Mouse (Mus musculus) forebrain, postnatal 0 days (tissue): ENCODE measurements around the gene Cdk17. TPM values are rescaled to one million over a fixed set of nuclear protein-coding genes. Genes with fewer than 3 reads are reported as not detected.

Experiments
- ATAC-seq: fragments of 200-750 bp; cut with Nextera tagmentation; 2 replicates; pipeline ENCODE4 v1.8.0; 2017; ENCODE audit warnings: mild to moderate bottlenecking, moderate library complexity
- DNase-seq: peaks from one replicate; pipeline ENCODE4 v3.0.0-alpha.2; 2015
- H3K27ac ChIP-seq: fragments of 300-500 bp; sonication (generic); 2 replicates; pipeline ENCODE4 v1.5.1; 2014; ENCODE audit warnings: low read depth, mild to moderate bottlenecking, antibody characterized with exemption, low read length, moderate library complexity, mixed read lengths
- H3K27me3 ChIP-seq: fragments of 300-500 bp; sonication (generic); 2 replicates; pipeline ENCODE4 v1.6.1; 2014; ENCODE audit warnings: mild to moderate bottlenecking, low read length, mixed read lengths; ENCODE audit not compliant: insufficient read depth
- H3K36me3 ChIP-seq: fragments of 300-500 bp; sonication (generic); 2 replicates; pipeline ENCODE4 v1.6.1; 2014; ENCODE audit warnings: mild to moderate bottlenecking, moderate library complexity; ENCODE audit not compliant: insufficient read depth
- H3K4me1 ChIP-seq: fragments of 300-500 bp; sonication (generic); 2 replicates; pipeline ENCODE4 v1.6.1; 2014; ENCODE audit warnings: antibody characterized with exemption; ENCODE audit not compliant: insufficient read depth
- H3K4me2 ChIP-seq: fragments of 300-500 bp; sonication (generic); 2 replicates; pipeline ENCODE4 v1.6.1; 2014; ENCODE audit warnings: low read depth, mild to moderate bottlenecking, moderate library complexity
- H3K4me3 ChIP-seq: fragments of 300-500 bp; sonication (generic); 2 replicates; pipeline ENCODE4 v1.5.1; 2014; ENCODE audit warnings: low read depth, low read length, mixed read lengths
- H3K9ac ChIP-seq: fragments of 300-500 bp; sonication (generic); 2 replicates; pipeline ENCODE4 v1.6.1; 2014; ENCODE audit warnings: mild to moderate bottlenecking
- H3K9me3 ChIP-seq: fragments of 300-500 bp; sonication (generic); 2 replicates; pipeline ENCODE4 v1.6.1; 2016; ENCODE audit warnings: low read length
- CTCF ChIP-seq: sonication (generic); IDR thresholded peaks from 2 replicates; pipeline ENCODE4 v1.5.1; 2016; ENCODE audit warnings: antibody characterized with exemption, control low read depth, low read depth
- WGBS: fragments of 180-500 bp; shearing (Covaris S2); extraction: QIAGEN DNeasy Blood & Tissue Kit; methylation state at CpG from one replicate; pipeline ENCODE4 v1.1.7; 2014; 5-methylcytosine and 5-hydroxymethylcytosine counted together
- polyA plus RNA-seq: library from polyadenylated mRNA; unstranded; fragments of >200 nt; fragmentation: Nextera tagmentation; extraction: Ambion mirVana; gene quantifications from 2 replicates; pipeline ENCODE4 v1.2.1, GENCODE M21; 2015
- total RNA-seq: library from RNA; depleted of rRNA; stranded (reverse); fragments of >200 nt; gene quantifications from 2 replicates; pipeline ENCODE4 v1.2.3, GENCODE M21; 2014

Cdk17 gene
- total and polyA plus RNA-seq, 2 experiments from 2014 or later, result 46.8 to 149 TPM

DNA sequence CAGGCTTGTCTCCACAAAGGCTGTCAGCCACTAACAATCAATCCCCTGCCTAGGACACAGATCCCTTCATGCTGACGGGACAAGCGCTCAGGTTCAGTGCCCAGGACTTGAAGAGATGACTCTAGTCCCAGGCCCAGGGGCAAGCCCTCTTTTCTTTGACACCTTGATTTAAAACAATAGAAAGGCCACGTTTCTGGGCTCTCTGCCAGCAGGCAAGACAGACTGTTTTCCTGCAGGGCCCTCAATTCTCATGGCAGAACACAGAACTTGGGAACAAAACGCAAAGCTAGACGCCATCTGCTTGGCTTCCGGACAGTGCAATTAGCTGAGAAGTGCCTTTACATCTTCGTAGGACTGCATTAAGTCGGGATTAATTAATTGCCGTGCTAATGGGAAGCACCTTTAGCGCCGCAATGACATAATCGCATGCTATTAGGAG lies 121.9 kb downstream of the Cdk17 start:
- Histone ChIP-seq H3K9me3 (no peaks in the 10 kb centered on the region), H3K4me2 (no peak overlapping the region; the same call in 1 of the 2 replicates), H3K4me1 (no peaks in the 10 kb centered on the region; the same call in none of the 2 replicates), H3K9ac (no peak overlapping the region), H3K27ac (no peak overlapping the region), H3K27me3 (no peaks in the 10 kb centered on the region), H3K4me3 (no peak overlapping the region), H3K36me3 (no peaks in the 10 kb centered on the region)
- TF ChIP-seq CTCF, result no peak
- DNase-seq (peak; percentile 41), ATAC-seq (peak; percentile 15; the same call in 1 of the 2 replicates)
- 14% methylated on average over 12 of the region's 12 CpGs for WGBS

DNA sequence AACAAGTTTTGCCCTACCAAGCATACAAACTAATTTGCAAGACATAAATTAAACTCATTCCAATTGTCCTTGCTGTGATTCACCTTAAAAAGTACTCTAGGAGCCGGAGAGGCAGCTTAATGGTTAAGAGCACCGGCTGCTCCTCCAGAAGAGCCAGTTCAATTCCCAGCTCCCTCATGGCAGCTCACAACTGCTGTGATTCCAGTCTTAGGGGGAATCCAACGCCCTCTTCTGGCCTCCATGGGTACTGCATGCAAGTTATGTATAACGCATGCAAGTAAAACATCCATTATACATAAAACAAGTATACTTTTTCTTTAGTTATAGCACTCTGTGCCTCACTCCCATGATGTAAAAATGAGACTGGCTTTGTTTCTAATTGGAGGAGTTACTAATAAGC lies 122.6 kb downstream of the Cdk17 start:
- Histone ChIP-seq H3K9ac (no peak overlapping the region), H3K36me3 (no peaks in the 10 kb centered on the region)
- WGBS, result 56% methylated on average over 4 of the region's 4 CpGs

DNA sequence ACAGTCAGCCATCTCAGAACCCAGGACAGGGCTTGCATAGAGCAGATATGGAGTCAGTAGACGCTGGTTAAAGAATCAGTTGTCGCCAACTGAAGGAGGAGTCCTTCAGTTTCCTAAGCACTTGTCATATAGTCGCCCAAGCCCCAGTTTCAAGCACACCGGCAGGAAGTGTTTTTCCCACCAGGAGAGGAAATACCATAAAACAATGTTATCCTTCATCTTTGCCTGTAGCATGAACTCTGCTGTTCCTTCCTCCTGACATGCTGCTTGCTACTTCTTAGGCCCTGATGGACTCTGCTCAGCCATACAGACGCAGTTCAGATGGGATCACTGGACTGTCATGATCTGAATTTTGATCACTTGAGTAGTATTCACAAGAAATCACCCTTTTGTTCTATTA lies 124.8 kb downstream of the Cdk17 start:
- no peak overlapping the region for H3K4me3 ChIP-seq
- H3K27me3 ChIP-seq, result no peaks in the 10 kb centered on the region
- H3K4me1 ChIP-seq, result no peaks in the 10 kb centered on the region; the same call in none of the 2 replicates
- WGBS, result 82% methylated on average over 5 of the region's 5 CpGs
- ATAC-seq (no peak), DNase-seq (no peak)
- H3K4me2 ChIP-seq, result no peak overlapping the region
- H3K9me3 ChIP-seq, result no peaks in the 10 kb centered on the region
- H3K27ac ChIP-seq, result no peak overlapping the region
- TF ChIP-seq CTCF, result no peak
- no peaks in the 10 kb centered on the region for H3K36me3 ChIP-seq
- no peak overlapping the region for H3K9ac ChIP-seq

More for the DNA sequence above, 122.6 kb downstream of the Cdk17 start:
- H3K4me2 ChIP-seq, result no peak overlapping the region
- TF ChIP-seq CTCF, result peak; percentile 57
- ATAC-seq, result no peak
- no peak overlapping the region for H3K27ac ChIP-seq
- no peaks in the 10 kb centered on the region; the same call in none of the 2 replicates for H3K4me1 ChIP-seq
- H3K27me3 ChIP-seq, result no peaks in the 10 kb centered on the region
- no peak overlapping the region for H3K4me3 ChIP-seq
- no peaks in the 10 kb centered on the region for H3K9me3 ChIP-seq
- DNase-seq, result no peak

DNA sequence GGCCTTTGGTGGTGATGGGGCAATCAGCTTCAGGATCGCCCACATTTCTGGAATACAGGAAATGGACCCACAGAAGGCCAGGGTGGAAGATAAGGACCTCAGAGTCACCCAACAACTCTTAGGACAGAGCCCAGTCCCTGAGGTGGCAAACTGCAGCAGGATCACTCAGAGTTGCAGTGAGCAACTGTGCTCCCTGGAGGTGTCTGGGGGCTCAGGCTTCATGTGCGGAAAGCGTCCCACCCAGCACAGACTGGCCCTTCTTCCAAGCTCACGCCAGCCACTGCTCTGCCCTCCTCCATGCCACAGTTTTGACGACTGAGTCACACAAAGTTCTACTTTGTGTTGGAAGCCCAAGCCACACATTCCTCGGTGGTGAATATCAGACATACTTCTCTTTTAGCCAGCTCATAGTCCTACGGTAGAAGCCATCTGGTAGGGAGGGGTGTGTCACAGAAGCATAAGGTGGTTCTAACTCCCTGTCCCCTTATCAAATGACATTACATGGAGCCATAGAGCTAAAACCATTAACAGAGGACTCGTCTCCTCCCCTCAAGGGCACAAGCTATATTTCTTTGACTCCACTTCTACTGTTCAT lies 127.0 kb downstream of the Cdk17 start:
- DNase-seq, result no peak
- H3K9me3 ChIP-seq, result no peaks in the 10 kb centered on the region
- no peak overlapping the region for H3K4me2 ChIP-seq
- H3K4me3 ChIP-seq, result no peak overlapping the region
- no peak for TF ChIP-seq CTCF
- H3K36me3 ChIP-seq, result no peaks in the 10 kb centered on the region
- no peaks in the 10 kb centered on the region; the same call in 1 of the 2 replicates for H3K4me1 ChIP-seq
- no peak overlapping the region for H3K9ac ChIP-seq
- no peaks in the 10 kb centered on the region for H3K27me3 ChIP-seq
- ATAC-seq, result no peak
- WGBS, result 88% methylated on average over 8 of the region's 8 CpGs
- H3K27ac ChIP-seq, result no peak overlapping the region

DNA sequence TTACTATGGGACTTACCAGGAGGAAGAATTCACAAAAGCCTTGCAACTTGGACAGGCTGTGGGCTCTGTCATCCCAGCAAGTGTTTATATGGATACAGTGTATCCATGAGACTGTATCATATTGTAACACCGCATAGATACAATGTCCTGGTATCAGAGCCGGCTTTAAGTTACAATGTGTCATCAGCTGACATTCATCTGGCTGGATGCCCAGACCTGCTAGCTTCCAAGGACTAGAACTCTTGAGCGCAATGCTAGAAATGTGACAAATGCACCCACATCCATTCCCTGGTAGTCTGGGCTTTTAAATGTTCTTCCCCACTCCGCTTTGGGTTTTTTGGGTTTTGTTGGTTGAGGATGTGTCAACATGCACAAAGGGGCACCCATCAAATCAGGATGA lies 127.7 kb downstream of the Cdk17 start:
- Histone ChIP-seq H3K36me3 (no peaks in the 10 kb centered on the region), H3K4me2 (no peak overlapping the region), H3K4me1 (no peaks in the 10 kb centered on the region), H3K27ac (no peak overlapping the region), H3K9ac (no peak overlapping the region), H3K9me3 (no peaks in the 10 kb centered on the region), H3K4me3 (no peak overlapping the region), H3K27me3 (no peaks in the 10 kb centered on the region)
- peak; percentile 12; the same call in 1 of the 2 replicates for ATAC-seq
- WGBS, result 44% methylated on average over 4 of the region's 4 CpGs
- no peak for TF ChIP-seq CTCF
- DNase-seq, result peak; percentile 63

DNA sequence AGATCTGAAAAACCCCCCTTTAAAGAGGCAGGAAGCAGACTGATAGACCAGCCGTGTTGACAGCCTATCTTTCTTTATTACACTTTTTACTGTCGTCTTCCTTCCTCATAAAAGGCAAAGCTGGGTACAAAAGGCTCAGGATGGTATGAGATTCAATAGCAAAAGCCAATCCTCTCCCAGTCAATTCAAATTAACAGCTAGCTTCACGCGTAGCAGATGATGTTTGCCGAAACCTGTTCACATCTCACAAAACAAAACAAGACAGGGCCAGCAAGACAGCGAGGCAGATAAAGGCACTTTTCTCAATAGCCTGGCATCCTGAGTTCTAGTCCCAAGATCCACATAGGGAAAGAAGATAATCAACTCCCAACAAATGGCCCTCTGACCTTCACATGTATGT lies 128.7 kb downstream of the Cdk17 start:
- no peaks in the 10 kb centered on the region for H3K4me1 ChIP-seq
- WGBS, result 35% methylated on average over 6 of the region's 6 CpGs
- no peak for TF ChIP-seq CTCF

DNA sequence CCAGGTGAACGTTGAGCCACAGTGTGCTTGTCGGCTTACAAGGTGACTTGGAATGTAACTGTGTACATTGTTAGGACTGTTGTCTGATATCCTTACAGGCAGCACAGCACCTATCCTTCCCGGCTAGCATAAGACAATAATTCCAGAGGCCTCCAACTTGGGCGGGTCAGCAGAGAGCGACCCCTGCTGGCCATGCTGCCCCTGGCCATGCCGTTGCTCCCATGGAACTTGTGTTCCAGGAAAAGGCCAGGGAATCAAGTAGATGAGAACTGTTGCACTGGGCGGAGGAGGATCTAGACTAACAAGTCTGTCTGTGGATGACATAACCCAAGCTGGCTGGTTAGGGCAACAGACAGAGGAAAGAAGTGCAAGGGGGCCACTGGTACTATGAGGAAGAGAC lies 130.7 kb downstream of the Cdk17 start:
- Histone ChIP-seq H3K4me2 (no peak overlapping the region), H3K27ac (no peak overlapping the region), H3K36me3 (no peaks in the 10 kb centered on the region), H3K27me3 (no peaks in the 10 kb centered on the region), H3K4me1 (no peaks in the 10 kb centered on the region), H3K4me3 (no peak overlapping the region), H3K9me3 (no peaks in the 10 kb centered on the region), H3K9ac (no peak overlapping the region)
- DNase-seq (peak; percentile 58), ATAC-seq (peak; percentile 28; the same call in 1 of the 2 replicates)
- TF ChIP-seq CTCF, result peak; percentile 72
- whole genome bisulfite sequencing, result 32% methylated on average over 7 of the region's 7 CpGs

More for the DNA sequence above, 128.7 kb downstream of the Cdk17 start:
- no peaks in the 10 kb centered on the region for H3K27me3 ChIP-seq
- H3K36me3 ChIP-seq, result no peaks in the 10 kb centered on the region
- no peak overlapping the region for H3K9ac ChIP-seq
- H3K27ac ChIP-seq, result no peak overlapping the region
- H3K4me2 ChIP-seq, result no peak overlapping the region
- peak; percentile 39 for ATAC-seq
- no peak overlapping the region for H3K4me3 ChIP-seq
- DNase-seq, result peak; percentile 57
- no peaks in the 10 kb centered on the region for H3K9me3 ChIP-seq
